Mouse (Mus musculus): ENCODE data around the gene Mmd.

GRCm38 (mm10) chr11:90220022-90220645 is 29.1 kb upstream of the Mmd start:
- no peak for TF ChIP-seq POLR2A (IDR thresholded peaks at IDR 0.05; ENCODE audit: insufficient read depth, low read depth, low read length)
- TF ChIP-seq CTCF (IDR thresholded peaks at IDR 0.05): no peak
- TF ChIP-seq EP300 (IDR thresholded peaks at IDR 0.05; ENCODE audit: insufficient read depth, low read depth, low read length): no peak

Measured in heart, adult 2 months (tissue).